Mouse (Mus musculus): ENCODE measurements around the gene Gse1. TPM values are rescaled to one million over a fixed set of nuclear protein-coding genes. Genes with fewer than 3 reads are reported as not detected.

Gse1 gene
- total RNA-seq, 4 experiments from 2014 or later = 114 to 136 (median 127) TPM

Small RNA genes within 50 kb of the gene (microRNA-seq; reads per million reads assigned to microRNA genes)
- gene Gm22715 (0 reads per million in 2 experiments), gene Mir7687 (4.0 to 5.1 reads per million in 2 experiments)

Other genes starting within 250 kb of the Gse1 start
- 1 to 10 TPM; 2.2 to 5.2 (median 2.9) TPM for gene Crispld2, start 236.0 kb upstream of the Gse1 start, total RNA-seq (2022)
- 10 to 100 TPM; 28.4 to 37.8 (median 32.3) TPM for gene Zdhhc7, start 127.0 kb upstream of the Gse1 start, total RNA-seq (2022)
- gene 6430548M08Rik, start 114.3 kb upstream of the Gse1 start, total RNA-seq (2022) = 100 to 1,000 TPM; 152 to 193 (median 182) TPM
- gene Fam92b, start 51.0 kb upstream of the Gse1 start, total RNA-seq (2022) = 1 to 10 TPM in 1 of 4 experiments, under 1 TPM in 2, not detected in 1; 0.41 to 1.1 (median 0.43) TPM